Mouse (Mus musculus) lung, adult 2 months (tissue): ENCODE results near the gene Prkaa1. TPM values are rescaled to one million over a fixed set of nuclear protein-coding genes. Genes with fewer than 3 reads are reported as not detected.
A peak's percentile ranks its signal among the peaks of the same experiment; 100 is the strongest.

ENCODE experiments used
- DNase-seq: peaks from one replicate; pipeline ENCODE4 v3.0.0; 2022
- H3K4me1 ChIP-seq: fragments of 200-500 bp; 2 replicates; pipeline ENCODE4 v1.6.1; 2011; ENCODE audit warnings: low read length; ENCODE audit not compliant: control insufficient read depth, insufficient read depth
- H3K4me3 ChIP-seq: fragments of 200-500 bp; replicated peaks from 2 replicates; pipeline ENCODE3; 2011; ENCODE audit warnings: low read depth, mild to moderate bottlenecking, control low read depth, low read length; ENCODE audit errors: extremely low read depth
- CTCF ChIP-seq: fragments of 200-500 bp; IDR thresholded peaks from 2 replicates; pipeline ENCODE4 v1.5.1; 2011; ENCODE audit warnings: mild to moderate bottlenecking, low read length, control low read depth; ENCODE audit not compliant: insufficient read depth
- POLR2A ChIP-seq: fragments of 200-500 bp; IDR thresholded peaks from 2 replicates; pipeline ENCODE4 v1.6.1; 2011; ENCODE audit warnings: low read depth, mild to moderate bottlenecking, control low read depth, low read length, borderline replicate concordance; ENCODE audit errors: extremely low read depth
- WGBS: fragments of 180-500 bp; shearing (Covaris S2); methylation state at CpG from one replicate; pipeline ENCODE4 v1.1.7; 2018; 5-methylcytosine and 5-hydroxymethylcytosine counted together
- polyA plus RNA-seq: library from polyadenylated mRNA; depleted of rRNA; stranded (reverse); fragments of >200 nt; gene quantifications from 2 replicates; pipeline ENCODE4 v1.2.3, GENCODE M21; 2012

Gene Prkaa1
- polyA plus RNA-seq, 1 experiment = 7.6 TPM

DNA sequence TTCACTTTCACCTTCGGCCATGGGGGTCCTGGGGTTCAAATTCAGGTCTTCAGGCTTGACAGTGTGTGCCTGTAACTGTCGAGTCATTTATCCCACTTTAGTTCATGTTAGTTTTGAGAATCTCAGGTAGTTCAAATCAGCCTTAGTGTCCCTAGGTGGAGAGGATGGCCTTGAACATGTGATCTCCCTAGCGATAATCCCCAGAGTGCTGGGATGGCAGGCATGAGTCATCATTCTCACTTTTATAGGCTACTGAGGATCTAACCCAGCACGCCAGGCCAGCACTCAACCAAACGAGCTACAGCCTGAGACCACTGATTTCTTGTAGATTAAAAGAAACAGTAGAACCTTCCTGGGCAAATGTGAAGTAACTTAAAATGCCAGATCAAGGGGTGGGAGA lies 1.6 kb upstream of the Prkaa1 start:
- DNase-seq = no peak
- WGBS = 58% methylated on average over 5 of the region's 5 CpGs
- TF ChIP-seq CTCF (no peak), POLR2A (no peak)
- H3K4me3 ChIP-seq = no peak overlapping the region
- H3K4me1 ChIP-seq = peaks cover 5% of the 10 kb centered on the region; the same call in 1 of the 2 replicates

DNA sequence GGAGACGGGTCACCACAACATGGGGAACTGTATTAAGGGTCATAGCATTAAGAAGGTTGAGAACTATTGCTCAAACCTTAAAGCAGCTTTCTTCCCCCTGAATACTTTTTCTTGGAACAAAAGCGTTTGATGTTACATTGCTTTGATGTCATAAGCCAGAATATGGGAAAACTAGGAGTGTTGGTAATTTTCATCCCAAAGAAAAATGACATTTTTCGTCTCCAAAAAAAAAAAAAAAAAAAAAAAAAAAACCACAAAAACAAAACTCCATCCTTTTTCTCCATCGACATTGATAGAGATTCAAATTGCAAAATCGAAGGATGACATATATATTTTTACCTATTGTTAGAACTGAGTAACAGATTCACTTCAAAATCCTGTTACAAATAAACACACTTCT lies 947 bp upstream of the Prkaa1 start:
- Histone ChIP-seq H3K4me1 (peaks cover 5% of the 10 kb centered on the region; the same call in 1 of the 2 replicates), H3K4me3 (no peak overlapping the region)
- WGBS = 52% methylated on average over 5 of the region's 5 CpGs
- DNase-seq = no peak
- TF ChIP-seq POLR2A (no peak), CTCF (no peak)

DNA sequence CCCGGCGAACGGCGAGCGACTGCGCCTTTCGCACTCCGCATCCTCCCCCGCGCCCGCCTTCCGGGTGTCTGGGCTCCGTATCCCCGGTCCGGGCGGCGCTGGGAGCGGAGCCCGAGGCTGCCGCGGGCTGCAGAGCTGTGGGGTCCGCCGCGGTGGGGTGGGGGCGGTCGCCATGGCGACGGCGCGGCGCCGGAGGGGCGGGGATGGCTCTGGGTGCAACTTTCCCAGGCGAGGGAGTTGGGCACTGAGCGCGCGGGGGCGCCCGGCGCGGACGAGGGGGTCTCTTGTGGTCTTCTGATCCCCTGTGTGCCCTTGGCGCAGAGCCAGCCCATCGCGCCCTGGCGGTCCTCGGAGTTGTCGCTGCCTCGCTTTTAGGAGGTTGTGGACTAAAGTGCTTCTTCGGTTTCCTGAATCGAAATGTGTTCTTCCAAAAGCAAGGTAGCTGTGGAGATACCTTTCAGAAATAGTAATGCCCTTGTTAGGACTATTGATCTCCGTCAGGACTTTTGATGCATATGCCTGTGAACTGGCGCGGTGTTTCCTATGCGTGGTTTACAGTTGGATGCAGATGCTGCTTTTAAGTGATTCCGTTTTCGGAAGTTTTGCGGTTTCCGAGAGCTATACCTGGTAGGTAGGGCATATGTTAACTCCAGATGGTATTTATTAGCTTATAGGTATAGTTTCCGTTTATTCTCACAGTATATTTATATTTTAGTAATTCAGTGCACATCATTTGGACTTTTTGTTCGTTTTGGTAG lies 539 bp downstream of the Prkaa1 start:
- peak overlapping the region; percentile 94 for H3K4me3 ChIP-seq
- H3K4me1 ChIP-seq = peaks cover 5% of the 10 kb centered on the region; the same call in 1 of the 2 replicates
- TF ChIP-seq CTCF (no peak), POLR2A (no peak)
- WGBS = 2% methylated on average over 61 of the region's 61 CpGs
- DNase-seq = no peak

DNA sequence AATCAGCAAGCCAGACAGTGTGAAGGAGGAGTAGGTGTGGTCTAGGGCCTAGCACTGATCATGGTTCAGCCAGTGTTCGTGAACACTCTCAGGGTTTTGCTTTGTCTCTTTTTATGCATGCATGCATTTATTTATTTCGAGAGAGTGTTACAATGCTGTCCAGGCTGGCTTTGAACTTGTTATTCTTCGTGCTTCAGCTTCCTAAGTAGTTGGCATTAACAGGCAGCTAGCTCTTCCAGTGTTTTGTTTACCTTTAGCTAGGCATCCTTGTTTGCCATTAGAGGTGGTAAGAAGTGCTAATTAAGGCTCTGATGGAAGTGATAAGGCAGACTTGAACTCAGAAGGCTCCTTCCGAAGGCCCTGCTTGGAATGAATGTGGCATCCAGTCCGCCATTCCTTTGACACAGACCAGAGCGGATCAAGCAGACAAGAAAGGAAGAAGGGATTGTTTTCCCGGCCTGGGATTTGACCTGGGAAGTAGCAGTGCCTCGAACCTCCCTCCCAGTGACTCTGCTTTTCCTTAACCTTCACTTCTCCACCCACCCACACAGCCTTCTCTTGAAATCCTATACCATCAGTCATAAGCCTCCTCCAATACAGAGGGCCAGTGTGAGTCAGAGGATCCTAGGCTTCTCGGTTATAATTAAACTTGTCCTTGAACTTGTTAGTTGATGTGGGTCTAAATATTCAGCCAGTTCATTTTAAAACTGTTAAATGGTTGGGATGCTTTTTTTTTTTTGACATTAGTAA lies 1.7 kb downstream of the Prkaa1 start:
- WGBS = 40% methylated on average over 9 of the region's 9 CpGs
- TF ChIP-seq CTCF = no peak
- no peak for TF ChIP-seq POLR2A
- no peak overlapping the region for H3K4me3 ChIP-seq
- DNase-seq = no peak
- peaks cover 5% of the 10 kb centered on the region; the same call in 1 of the 2 replicates for H3K4me1 ChIP-seq

DNA sequence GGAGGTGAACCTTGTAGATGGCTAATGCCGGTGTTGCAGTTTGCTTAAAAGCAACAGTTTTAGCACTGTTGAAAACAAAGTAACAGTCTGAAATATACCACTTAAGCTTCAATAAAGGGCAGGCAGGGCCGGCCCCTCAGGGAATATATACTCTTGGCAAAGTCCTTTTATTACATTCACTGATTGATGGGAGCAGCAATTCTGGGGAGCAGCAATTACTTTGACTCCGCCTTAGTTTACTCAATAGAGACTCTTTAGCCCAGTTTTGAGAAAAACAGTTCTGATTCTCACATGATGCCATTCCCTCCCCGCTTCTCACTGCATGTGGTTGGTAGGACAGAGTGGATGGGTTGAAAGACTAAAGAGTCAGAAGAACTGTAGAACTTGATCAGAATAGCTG lies 5.5 kb downstream of the Prkaa1 start:
- TF ChIP-seq CTCF (no peak), POLR2A (no peak)
- DNase-seq = no peak
- WGBS = 70% methylated on average over 4 of the region's 4 CpGs
- no peak overlapping the region for H3K4me3 ChIP-seq
- peaks cover 5% of the 10 kb centered on the region; the same call in 1 of the 2 replicates for H3K4me1 ChIP-seq

DNA sequence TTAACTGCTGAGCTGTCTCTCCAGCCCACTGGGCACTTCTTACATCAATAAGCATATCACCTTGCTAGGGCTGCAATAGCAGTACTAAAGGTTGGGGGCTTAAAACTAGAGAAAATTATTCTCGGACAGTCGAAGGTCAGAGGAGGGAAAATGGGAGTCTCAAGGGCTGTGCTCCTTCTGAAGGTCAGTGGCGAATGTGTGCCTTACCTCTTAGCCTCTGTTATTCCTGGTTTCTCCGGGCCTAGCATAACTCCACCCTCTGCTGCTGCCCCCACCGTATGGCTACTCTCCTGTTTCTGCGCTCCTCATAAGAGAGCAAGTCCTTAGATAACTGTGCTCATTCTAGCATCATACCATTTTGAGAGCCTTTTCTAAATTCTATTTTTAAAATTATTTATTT lies 8.5 kb downstream of the Prkaa1 start:
- no peak for TF ChIP-seq CTCF
- H3K4me1 ChIP-seq = peaks cover 3% of the 10 kb centered on the region; the same call in 1 of the 2 replicates
- H3K4me3 ChIP-seq = no peak overlapping the region
- no peak for DNase-seq
- WGBS = 94% methylated on average over 6 of the region's 6 CpGs

DNA sequence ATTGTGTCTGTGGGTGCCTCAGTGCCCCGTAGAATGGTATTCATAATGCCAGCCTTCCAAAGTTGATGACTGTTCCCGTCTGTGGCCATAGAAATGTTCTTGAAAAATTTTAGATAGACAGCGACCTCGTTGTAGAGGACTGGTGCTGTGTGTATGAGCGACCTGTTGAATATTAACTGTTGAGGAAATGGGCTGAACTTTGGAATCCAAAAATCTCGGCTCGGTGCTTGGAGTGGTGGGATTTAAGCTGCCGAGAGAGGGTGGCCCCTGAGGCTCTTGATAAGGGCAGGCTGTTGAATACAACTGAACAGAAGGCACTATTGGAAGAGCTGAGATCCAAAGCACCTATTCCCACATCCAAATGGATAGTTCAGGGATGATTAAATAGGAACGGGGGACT lies 11.0 kb downstream of the Prkaa1 start:
- Histone ChIP-seq H3K4me1 (peaks cover 15% of the 10 kb centered on the region), H3K4me3 (no peak overlapping the region)
- WGBS = 62% methylated on average over 9 of the region's 9 CpGs
- TF ChIP-seq CTCF = no peak
- no peak for TF ChIP-seq POLR2A
- DNase-seq = no peak

DNA sequence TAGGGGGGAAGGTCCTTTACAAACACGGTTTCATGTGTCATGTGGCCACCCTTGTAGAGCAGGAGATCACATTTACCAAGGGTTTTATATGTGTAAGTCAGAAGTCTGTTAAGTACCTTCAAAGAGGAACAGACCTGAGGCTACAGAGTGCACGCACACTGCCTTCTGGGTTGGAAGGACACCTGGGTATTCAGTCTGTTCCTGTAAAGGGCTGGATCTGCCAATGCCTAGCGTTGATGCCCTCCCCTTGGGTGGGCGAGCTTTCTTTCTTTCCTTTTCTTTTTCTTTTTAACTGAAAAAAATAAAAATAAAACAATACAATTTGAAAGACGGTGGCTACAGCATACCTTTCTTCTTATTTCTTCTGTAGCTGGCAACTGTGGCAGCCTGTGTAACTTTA lies 11.4 kb downstream of the Prkaa1 start:
- Histone ChIP-seq H3K4me3 (no peak overlapping the region), H3K4me1 (peaks cover 15% of the 10 kb centered on the region)
- TF ChIP-seq POLR2A (no peak), CTCF (no peak)
- no peak for DNase-seq
- 66% methylated on average over 5 of the region's 5 CpGs for WGBS

DNA sequence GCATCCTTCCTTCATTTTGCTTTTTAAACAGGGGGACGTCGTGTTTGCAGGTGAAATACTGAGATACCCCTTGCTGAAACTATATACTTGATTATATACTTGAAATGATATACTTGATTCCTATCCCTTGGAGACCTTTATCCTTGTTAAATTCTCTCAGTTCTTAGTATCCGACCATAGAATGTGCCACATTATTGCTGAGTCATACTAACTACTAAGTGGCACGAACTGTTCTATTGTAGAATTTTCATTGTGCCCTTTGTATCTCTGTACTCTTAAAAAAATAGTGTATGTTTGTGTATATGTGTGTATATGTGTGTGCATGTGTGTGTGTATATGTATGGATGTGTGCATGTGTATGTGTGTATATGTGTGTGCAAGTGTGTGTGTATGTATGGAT lies 12.7 kb downstream of the Prkaa1 start:
- WGBS = 68% methylated on average over 4 of the region's 4 CpGs
- TF ChIP-seq POLR2A = no peak
- no peak for TF ChIP-seq CTCF
- Histone ChIP-seq H3K4me1 (peaks cover 15% of the 10 kb centered on the region), H3K4me3 (no peak overlapping the region)
- no peak for DNase-seq

DNA sequence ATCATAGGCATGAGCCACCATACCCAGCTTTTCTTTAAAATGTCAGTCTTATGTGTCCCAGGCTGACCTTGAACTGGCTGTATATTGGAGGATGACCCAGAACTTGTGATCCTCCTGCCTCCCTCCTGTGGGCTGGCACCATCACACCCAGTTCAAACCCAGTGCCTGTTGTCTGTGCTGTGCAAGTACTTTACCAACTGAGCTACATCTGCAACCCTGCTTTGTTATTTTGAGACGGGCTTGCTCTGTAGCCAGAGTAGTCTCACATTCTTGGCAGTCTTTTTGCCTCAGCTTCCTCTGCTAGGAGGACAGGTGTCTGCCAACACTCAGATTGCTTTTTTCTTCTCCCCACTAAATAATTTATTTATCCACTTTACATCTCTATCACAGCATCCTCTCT lies 13.7 kb downstream of the Prkaa1 start:
- TF ChIP-seq POLR2A = no peak
- TF ChIP-seq CTCF = no peak
- Histone ChIP-seq H3K4me1 (peaks cover 15% of the 10 kb centered on the region), H3K4me3 (no peak overlapping the region)
- no peak for DNase-seq
- 30% methylated on average over 1 of the region's 1 CpGs for WGBS
